Mouse (Mus musculus) cerebellum, adult 2 months (tissue): ENCODE measurements around the gene Nkx2-3. TPM values are rescaled to one million over a fixed set of nuclear protein-coding genes. Genes with fewer than 3 reads are reported as not detected.

Source experiments
- DNase-seq, 2 experiments: peaks; one replicate each; pipeline ENCODE4 v3.0.0; 2021
- H3K27ac ChIP-seq: fragments of 200-500 bp; 2 replicates; pipeline ENCODE4 v1.5.1; 2012; ENCODE audit warnings: low read length, control low read depth, inconsistent platforms; ENCODE audit not compliant: insufficient read depth
- H3K27me3 ChIP-seq: fragments of 200-500 bp; 2 replicates; pipeline ENCODE4 v1.6.1; 2012; ENCODE audit warnings: inconsistent platforms, mild to moderate bottlenecking, low read length, moderate library complexity; ENCODE audit not compliant: control insufficient read depth, insufficient read depth
- H3K4me1 ChIP-seq: fragments of 200-500 bp; 2 replicates; pipeline ENCODE4 v1.6.1; 2011; ENCODE audit warnings: low read length; ENCODE audit not compliant: control insufficient read depth, insufficient read depth
- H3K4me3 ChIP-seq: fragments of 200-500 bp; replicated peaks from 2 replicates; pipeline ENCODE3; 2011; ENCODE audit warnings: mild to moderate bottlenecking, low read depth, low read length, control low read depth; ENCODE audit not compliant: insufficient read depth
- CTCF ChIP-seq: fragments of 200-500 bp; IDR thresholded peaks from 2 replicates; pipeline ENCODE4 v1.5.1; 2011; ENCODE audit warnings: low read depth, mild to moderate bottlenecking, control low read depth, low read length, moderate library complexity, borderline replicate concordance; ENCODE audit not compliant: insufficient read depth
- POLR2A ChIP-seq: fragments of 200-500 bp; IDR thresholded peaks from 2 replicates; pipeline ENCODE4 v1.6.1; 2011; ENCODE audit warnings: low read length, control low read depth, borderline replicate concordance; ENCODE audit not compliant: insufficient read depth
- WGBS: fragments of 180-500 bp; shearing (Covaris S2); methylation state at CpG from one replicate; pipeline ENCODE4 v1.1.7; 2018; 5-methylcytosine and 5-hydroxymethylcytosine counted together
- polyA plus RNA-seq: library from polyadenylated mRNA; depleted of rRNA; stranded (reverse); fragments of >200 nt; gene quantifications from 2 replicates; pipeline ENCODE4 v1.2.3, GENCODE M21; 2012

The Nkx2-3 gene
- polyA plus RNA-seq, 1 experiment: not detected

GRCm38 (mm10) chr19:43606552-43607530, 5.3 kb upstream of the Nkx2-3 start:
- under 1% methylated on average over 40 of the region's 40 CpGs for whole genome bisulfite sequencing
- no peak overlapping the region for H3K4me3 ChIP-seq
- no peaks in the 10 kb centered on the region for H3K4me1 ChIP-seq
- H3K27me3 ChIP-seq: peaks cover 23% of the 10 kb centered on the region; the same call in 1 of the 2 replicates
- TF ChIP-seq POLR2A: no peak
- TF ChIP-seq CTCF: no peak
- no peak for DNase-seq
- H3K27ac ChIP-seq: no peak overlapping the region

GRCm38 (mm10) chr19:43607842-43608680, 4.1 kb upstream of the Nkx2-3 start:
- DNase-seq: no peak
- WGBS: 3% methylated on average over 11 of the region's 11 CpGs

GRCm38 (mm10) chr19:43608711-43609457, 3.2 kb upstream of the Nkx2-3 start:
- TF ChIP-seq POLR2A (no peak), CTCF (no peak)
- no peak for DNase-seq
- WGBS: 9% methylated on average over 8 of the region's 8 CpGs

More at GRCm38 (mm10) chr19:43607842-43608680, 4.1 kb upstream of the Nkx2-3 start:
- no peak overlapping the region for H3K27ac ChIP-seq
- H3K4me3 ChIP-seq: no peak overlapping the region
- peaks cover 30% of the 10 kb centered on the region; the same call in 1 of the 2 replicates for H3K27me3 ChIP-seq
- TF ChIP-seq POLR2A (no peak), CTCF (no peak)
- H3K4me1 ChIP-seq: no peaks in the 10 kb centered on the region

GRCm38 (mm10) chr19:43609458-43610330, 2.4 kb upstream of the Nkx2-3 start:
- H3K4me1 ChIP-seq: no peaks in the 10 kb centered on the region
- H3K4me3 ChIP-seq: no peak overlapping the region
- no peak for TF ChIP-seq CTCF
- TF ChIP-seq POLR2A: no peak
- WGBS: 4% methylated on average over 25 of the region's 25 CpGs
- no peak for DNase-seq
- peaks cover 39% of the 10 kb centered on the region; the same call in 1 of the 2 replicates for H3K27me3 ChIP-seq
- H3K27ac ChIP-seq: no peak overlapping the region

More at GRCm38 (mm10) chr19:43608711-43609457, 3.2 kb upstream of the Nkx2-3 start:
- Histone ChIP-seq H3K27me3 (peaks cover 34% of the 10 kb centered on the region; the same call in 1 of the 2 replicates), H3K4me1 (no peaks in the 10 kb centered on the region), H3K4me3 (no peak overlapping the region), H3K27ac (no peak overlapping the region)

- no peak for DNase-seq
- Histone ChIP-seq H3K4me3 (no peak overlapping the region), H3K27me3 (peaks cover 45% of the 10 kb centered on the region), H3K27ac (no peak overlapping the region), H3K4me1 (no peaks in the 10 kb centered on the region)
- TF ChIP-seq POLR2A (no peak), CTCF (no peak)
- 5% methylated on average over 32 of the region's 32 CpGs for WGBS
Observed at GRCm38 (mm10) chr19:43610341-43610848, 1.7 kb upstream of the Nkx2-3 start.

- no peak for TF ChIP-seq CTCF
- TF ChIP-seq POLR2A: no peak
- Histone ChIP-seq H3K4me1 (no peaks in the 10 kb centered on the region), H3K27me3 (peaks cover 48% of the 10 kb centered on the region), H3K4me3 (no peak overlapping the region), H3K27ac (no peak overlapping the region)
- 26% methylated on average over 8 of the region's 8 CpGs for WGBS
- no peak for DNase-seq
Observed at GRCm38 (mm10) chr19:43611110-43611509, 1.0 kb upstream of the Nkx2-3 start.
